Mouse (Mus musculus) bone marrow macrophage, adult 2 months (primary cell): Measurements from ENCODE around the gene Ubap1.

Experiments used
- CTCF ChIP-seq: IDR thresholded peaks from 2 replicates; pipeline ENCODE4 v1.5.1; 2012; ENCODE audit warnings: low read depth, mild to moderate bottlenecking, low read length, moderate library complexity
- POLR2A ChIP-seq: IDR thresholded peaks from 2 replicates; pipeline ENCODE4 v1.6.1; 2012; ENCODE audit warnings: mild to moderate bottlenecking, low read depth, low read length, borderline replicate concordance

GRCm38 (mm10) chr4:41386412-41386975 lies 37.7 kb downstream of the Ubap1 start:
- no peak for TF ChIP-seq POLR2A
- TF ChIP-seq CTCF: no peak
